Mouse (Mus musculus): ENCODE data around the gene Pde4dip. TPM values are rescaled to one million over a fixed set of nuclear protein-coding genes. Genes with fewer than 3 reads are reported as not detected.

Pde4dip gene
- polyA plus RNA-seq, 1 experiment = 0.41 TPM

GRCm38 (mm10) chr3:97715922-97716321 lies 172.6 kb downstream of the Pde4dip start:
- no peak for TF ChIP-seq GATA1 (IDR thresholded peaks at IDR 0.05; ENCODE audit: low read length)

GRCm38 (mm10) chr3:97710881-97711280 lies 177.6 kb downstream of the Pde4dip start:
- no peak for TF ChIP-seq GATA1 (IDR thresholded peaks at IDR 0.05; ENCODE audit: low read length)

- TF ChIP-seq GATA1 (IDR thresholded peaks at IDR 0.05; ENCODE audit: low read length) = no peak
Observed at GRCm38 (mm10) chr3:97710134-97710533, 178.4 kb downstream of the Pde4dip start.

- TF ChIP-seq GATA1 (IDR thresholded peaks at IDR 0.05; ENCODE audit: low read length) = no peak
Observed at GRCm38 (mm10) chr3:97706561-97706960, 181.9 kb downstream of the Pde4dip start.

- no peak for TF ChIP-seq GATA1 (IDR thresholded peaks at IDR 0.05; ENCODE audit: low read length)
Observed at GRCm38 (mm10) chr3:97705508-97705907, 183.0 kb downstream of the Pde4dip start.

GRCm38 (mm10) chr3:97702448-97703080 lies 185.9 kb downstream of the Pde4dip start:
- TF ChIP-seq GATA1 (IDR thresholded peaks at IDR 0.05; ENCODE audit: low read length) = no peak

- no peak for TF ChIP-seq GATA1 (IDR thresholded peaks at IDR 0.05; ENCODE audit: low read length)
Observed at GRCm38 (mm10) chr3:97701198-97701597, 187.3 kb downstream of the Pde4dip start.

GRCm38 (mm10) chr3:97699061-97699460 lies 189.4 kb downstream of the Pde4dip start:
- no peak for TF ChIP-seq GATA1 (IDR thresholded peaks at IDR 0.05; ENCODE audit: low read length)

- no peak for TF ChIP-seq GATA1 (IDR thresholded peaks at IDR 0.05; ENCODE audit: low read length)
Observed at GRCm38 (mm10) chr3:97697291-97697690, 191.2 kb downstream of the Pde4dip start.

- TF ChIP-seq GATA1 (IDR thresholded peaks at IDR 0.05; ENCODE audit: low read length) = no peak
Observed at GRCm38 (mm10) chr3:97696866-97697265, 191.6 kb downstream of the Pde4dip start.

- no peak for TF ChIP-seq GATA1 (IDR thresholded peaks at IDR 0.05; ENCODE audit: low read length)
Observed at GRCm38 (mm10) chr3:97693806-97694205, 194.7 kb downstream of the Pde4dip start.

- no peak for TF ChIP-seq GATA1 (IDR thresholded peaks at IDR 0.05; ENCODE audit: low read length)
Observed at GRCm38 (mm10) chr3:97691443-97692017, 197.0 kb downstream of the Pde4dip start.

GRCm38 (mm10) chr3:97690590-97690989 lies 197.9 kb downstream of the Pde4dip start:
- TF ChIP-seq GATA1 (IDR thresholded peaks at IDR 0.05; ENCODE audit: low read length) = no peak

GRCm38 (mm10) chr3:97689289-97689688 lies 199.2 kb downstream of the Pde4dip start:
- TF ChIP-seq GATA1 (IDR thresholded peaks at IDR 0.05; ENCODE audit: low read length) = no peak

- no peak for TF ChIP-seq GATA1 (IDR thresholded peaks at IDR 0.05; ENCODE audit: low read length)
Observed at GRCm38 (mm10) chr3:97686372-97687117, 202.0 kb downstream of the Pde4dip start.

- TF ChIP-seq GATA1 (IDR thresholded peaks at IDR 0.05; ENCODE audit: low read length) = no peak
Observed at GRCm38 (mm10) chr3:97683560-97684195, 204.8 kb downstream of the Pde4dip start.

All from G1E-ER4 (cell line).